Mouse (Mus musculus) MEL (cell line): ENCODE measurements around the gene Tmem108. TPM values are rescaled to one million over a fixed set of nuclear protein-coding genes. Genes with fewer than 3 reads are reported as not detected.

Source experiments
- DNase-seq: peaks from one replicate; pipeline ENCODE4 v3.0.0; 2011; ENCODE audit warnings: low read depth, low spot score
- H3K27ac ChIP-seq: 2 replicates; pipeline ENCODE4 v1.5.1; 2012; ENCODE audit warnings: low read depth, mild to moderate bottlenecking, control low read depth, low read length, moderate library complexity; ENCODE audit not compliant: control insufficient read depth
- H3K27me3 ChIP-seq, 2 experiments: fragments of 150-350 bp in 1 of 2; sonication (generic) in 1 of 2; 2 replicates each; pipeline ENCODE4 v1.6.1; 2012; ENCODE audit warnings: low read length in 2 of 2, mild to moderate bottlenecking in 2 of 2, improper control_type of control experiment in 1 of 2, moderate library complexity in 1 of 2; ENCODE audit not compliant: insufficient read depth in 2 of 2, control insufficient read depth in 1 of 2
- H3K36me3 ChIP-seq, 2 experiments: 2 replicates each; pipeline ENCODE4 v1.6.1; 2012 to 2014; ENCODE audit warnings: low read length in 2 of 2, improper control_type of control experiment in 1 of 2, inconsistent platforms in 1 of 2, mild to moderate bottlenecking in 1 of 2; ENCODE audit not compliant: insufficient read depth in 2 of 2, control insufficient read depth in 1 of 2
- H3K4me1 ChIP-seq, 2 experiments: fragments of 150-350 bp in 1 of 2; sonication (generic) in 1 of 2; 2 replicates each; pipeline ENCODE4 v1.6.1; 2012; ENCODE audit warnings: low read length in 2 of 2, improper control_type of control experiment in 1 of 2, mild to moderate bottlenecking in 1 of 2; ENCODE audit not compliant: insufficient read depth in 2 of 2, control insufficient read depth in 1 of 2
- H3K4me3 ChIP-seq, 2 experiments: fragments of 150-350 bp in 1 of 2; sonication (generic) in 1 of 2; 2 replicates each; pipeline ENCODE4 v1.5.1; 2012; ENCODE audit warnings: low read depth in 2 of 2, low read length in 2 of 2, mild to moderate bottlenecking in 2 of 2, moderate library complexity in 2 of 2, control low read depth in 1 of 2, improper control_type of control experiment in 1 of 2; ENCODE audit not compliant: control insufficient read depth in 1 of 2, insufficient read depth in 1 of 2
- H3K79me2 ChIP-seq: 2 replicates; pipeline ENCODE4 v1.6.1; 2012; ENCODE audit warnings: mild to moderate bottlenecking, low read length, moderate library complexity; ENCODE audit not compliant: control insufficient read depth, poor library complexity, insufficient read depth
- H3K9ac ChIP-seq: 2 replicates; pipeline ENCODE4 v1.6.1; 2012; ENCODE audit warnings: low read depth, mild to moderate bottlenecking, control low read depth, low read length, moderate library complexity; ENCODE audit not compliant: control insufficient read depth, poor library complexity, severe bottlenecking
- H3K9me3 ChIP-seq: fragments of 150-350 bp; sonication (generic); replicated peaks from 2 replicates; pipeline ENCODE4 v1.6.1; 2012; ENCODE audit warnings: mild to moderate bottlenecking, low read length, improper control_type of control experiment, moderate library complexity; ENCODE audit not compliant: insufficient read depth
- CHD2 ChIP-seq: IDR thresholded peaks from 2 replicates; pipeline ENCODE4 v1.6.1; 2011; ENCODE audit warnings: low read length, improper control_type of control experiment
- CTCF ChIP-seq, 3 experiments: IDR thresholded peaks in 2 of 3; conservative IDR thresholded peaks in 1 of 3; 2 replicates each; pipeline ENCODE4 v1.5.1; 2011 to 2012; ENCODE audit warnings: low read length in 3 of 3, low read depth in 2 of 3, mild to moderate bottlenecking in 2 of 3, improper control_type of control experiment in 1 of 3, inconsistent platforms in 1 of 3, mixed read lengths in 1 of 3, moderate library complexity in 1 of 3; ENCODE audit not compliant: control insufficient read depth in 1 of 3, insufficient read depth in 1 of 3, poor library complexity in 1 of 3, severe bottlenecking in 1 of 3
- E2F4 ChIP-seq: IDR thresholded peaks from 2 replicates; pipeline ENCODE4 v1.6.1; 2011; ENCODE audit warnings: low read depth, low read length, improper control_type of control experiment, borderline replicate concordance
- ELF1 ChIP-seq: IDR thresholded peaks from 2 replicates; pipeline ENCODE4 v1.6.1; 2014; ENCODE audit warnings: low read depth, mild to moderate bottlenecking, inconsistent platforms, low read length, improper control_type of control experiment, moderate library complexity
- ETS1 ChIP-seq: IDR thresholded peaks from 2 replicates; pipeline ENCODE4 v1.6.1; 2012; ENCODE audit warnings: low read depth, mild to moderate bottlenecking, inconsistent platforms, low read length, improper control_type of control experiment, moderate library complexity
- GATA1 ChIP-seq: IDR thresholded peaks from 2 replicates; pipeline ENCODE4 v1.6.1; 2011; ENCODE audit warnings: low read depth, low read length, improper control_type of control experiment
- HCFC1 ChIP-seq: IDR thresholded peaks from 2 replicates; pipeline ENCODE4 v1.6.1; 2012; ENCODE audit warnings: low read depth, mild to moderate bottlenecking, inconsistent platforms, low read length, improper control_type of control experiment, moderate library complexity
- MAFK ChIP-seq: IDR thresholded peaks from 2 replicates; pipeline ENCODE4 v1.6.1; 2011; ENCODE audit warnings: low read depth, mild to moderate bottlenecking, low read length, improper control_type of control experiment, borderline replicate concordance
- MAX ChIP-seq: IDR thresholded peaks from 2 replicates; pipeline ENCODE4 v1.6.1; 2011; ENCODE audit warnings: low read length, improper control_type of control experiment
- MEF2A ChIP-seq: IDR thresholded peaks from 2 replicates; pipeline ENCODE4 v1.6.1; 2014; ENCODE audit warnings: low read depth, mild to moderate bottlenecking, inconsistent platforms, low read length, improper control_type of control experiment; ENCODE audit not compliant: poor library complexity, insufficient replicate concordance, severe bottlenecking; ENCODE audit errors: extremely low read depth
- MYC ChIP-seq: IDR thresholded peaks from 2 replicates; pipeline ENCODE4 v1.6.1; 2011; ENCODE audit warnings: low read depth, mild to moderate bottlenecking, low read length, improper control_type of control experiment, moderate library complexity
- POLR2AphosphoS2 ChIP-seq: IDR thresholded peaks from 2 replicates; pipeline ENCODE4 v1.6.1; 2011; ENCODE audit warnings: low read length, improper control_type of control experiment
- RAD21 ChIP-seq: IDR thresholded peaks from 2 replicates; pipeline ENCODE4 v1.6.1; 2011; ENCODE audit warnings: mild to moderate bottlenecking, low read depth, low read length, improper control_type of control experiment
- RCOR1 ChIP-seq: IDR thresholded peaks from 2 replicates; pipeline ENCODE4 v1.6.1; 2012; ENCODE audit warnings: low read depth, mild to moderate bottlenecking, inconsistent platforms, low read length, improper control_type of control experiment
- SIN3A ChIP-seq: IDR thresholded peaks from 2 replicates; pipeline ENCODE4 v1.6.1; 2012; ENCODE audit warnings: low read length, improper control_type of control experiment, inconsistent platforms
- TAL1 ChIP-seq: IDR thresholded peaks from 2 replicates; pipeline ENCODE4 v1.6.1; 2012; ENCODE audit warnings: mild to moderate bottlenecking, inconsistent platforms, low read length, moderate library complexity, mixed read lengths
- TCF12 ChIP-seq: IDR thresholded peaks from 2 replicates; pipeline ENCODE4 v1.6.1; 2014; ENCODE audit warnings: low read depth, mild to moderate bottlenecking, inconsistent platforms, low read length, improper control_type of control experiment, moderate library complexity
- UBTF ChIP-seq: IDR thresholded peaks from 2 replicates; pipeline ENCODE4 v1.6.1; 2012; ENCODE audit warnings: low read depth, mild to moderate bottlenecking, inconsistent platforms, low read length, improper control_type of control experiment, moderate library complexity, borderline replicate concordance; ENCODE audit not compliant: insufficient read depth
- ZMIZ1 ChIP-seq: IDR thresholded peaks from 2 replicates; pipeline ENCODE4 v1.6.1; 2012; ENCODE audit warnings: low read depth, mild to moderate bottlenecking, inconsistent platforms, low read length, improper control_type of control experiment, moderate library complexity
- polyA plus RNA-seq, 2 experiments: library from polyadenylated mRNA; stranded (reverse) in 1 of 2; unstranded in 1 of 2; fragments of >175 nt in 1 of 2; fragments of >200 nt in 1 of 2; gene quantifications; 2 replicates each; pipeline versions ENCODE4 v1.2.1 to v1.2.4; 2012; ENCODE audit warnings: low replicate concordance in 2 of 2, low read depth in 1 of 2; ENCODE audit not compliant: insufficient read length in 2 of 2, insufficient read depth in 1 of 2, missing spikeins in 1 of 2
- total RNA-seq: library from RNA; depleted of rRNA; stranded (reverse); fragments of 300-350 nt; gene quantifications from 2 replicates; pipeline ENCODE4 v1.2.3, GENCODE M21; 2012

Gene Tmem108
- total and polyA plus RNA-seq, 3 experiments = not detected

GRCm38 (mm10) chr9:103449092-103449491, 312.5 kb downstream of the Tmem108 start:
- Histone ChIP-seq H3K9me3 (no peaks in the 10 kb centered on the region), H3K4me1 (no peaks in the 10 kb centered on the region), H3K27me3 (no peaks in the 10 kb centered on the region), H3K36me3 (no peaks in the 10 kb centered on the region), H3K27ac (no peak overlapping the region), H3K79me2 (no peaks in the 10 kb centered on the region), H3K9ac (no peak overlapping the region), H3K4me3 (no peak overlapping the region)
- TF ChIP-seq ZMIZ1 (no peak), POLR2AphosphoS2 (no peak), RCOR1 (no peak), RAD21 (no peak)
- peak; percentile 3 for DNase-seq

GRCm38 (mm10) chr9:103444656-103445055, 317.0 kb downstream of the Tmem108 start:
- no peak for DNase-seq
- H3K36me3 ChIP-seq = no peaks in the 10 kb centered on the region
- H3K4me3 ChIP-seq = no peak overlapping the region
- no peaks in the 10 kb centered on the region for H3K79me2 ChIP-seq
- H3K4me1 ChIP-seq = no peaks in the 10 kb centered on the region
- no peaks in the 10 kb centered on the region for H3K27me3 ChIP-seq
- H3K27ac ChIP-seq = no peak overlapping the region
- H3K9ac ChIP-seq = no peak overlapping the region
- peak in 1 of 3 experiments; percentile 11; a peak in 2 of 6 replicates for TF ChIP-seq CTCF (IDR thresholded peaks at IDR 0.05 in 2 of 3, conservative IDR thresholded peaks at IDR 0.05 in 1 of 3; ENCODE audit: control insufficient read depth in 1 of 3, insufficient read depth in 1 of 3, low read depth in 2 of 3, low read length in 3 of 3, poor library complexity in 1 of 3, severe bottlenecking in 1 of 3)
- TF ChIP-seq TCF12 = no peak
- H3K9me3 ChIP-seq = no peaks in the 10 kb centered on the region

- no peaks in the 10 kb centered on the region for H3K36me3 ChIP-seq
- no peaks in the 10 kb centered on the region for H3K79me2 ChIP-seq
- no peaks in the 10 kb centered on the region for H3K9me3 ChIP-seq
- no peaks in the 10 kb centered on the region for H3K4me1 ChIP-seq
- H3K27me3 ChIP-seq = no peaks in the 10 kb centered on the region
- H3K9ac ChIP-seq = no peak overlapping the region
- no peak for TF ChIP-seq CHD2
- TF ChIP-seq MYC = no peak
- TF ChIP-seq ETS1 = no peak
- no peak for TF ChIP-seq TAL1
- no peak for TF ChIP-seq RAD21
- no peak for TF ChIP-seq MAX
- TF ChIP-seq ZMIZ1 = no peak
- no peak for TF ChIP-seq GATA1
- no peak for TF ChIP-seq ELF1
- no peak for TF ChIP-seq UBTF
- no peak for TF ChIP-seq E2F4
- no peak for TF ChIP-seq MEF2A
- no peak for TF ChIP-seq TCF12
- no peak for TF ChIP-seq SIN3A
- TF ChIP-seq HCFC1 = no peak
- TF ChIP-seq MAFK = no peak
- no peak for TF ChIP-seq POLR2AphosphoS2
- TF ChIP-seq, all 39 proteins: peak for 0
- DNase-seq = no peak
- no peak overlapping the region for H3K27ac ChIP-seq
- no peak overlapping the region for H3K4me3 ChIP-seq
Observed at GRCm38 (mm10) chr9:103443824-103444185, 317.8 kb downstream of the Tmem108 start.
